Mouse (Mus musculus): Measurements from ENCODE around the gene Zfp217. TPM values are rescaled to one million over a fixed set of nuclear protein-coding genes. Genes with fewer than 3 reads are reported as not detected.

Gene Zfp217
- total RNA-seq, 2 experiments from 2014 or later: 14.3 to 17.1 TPM

DNA sequence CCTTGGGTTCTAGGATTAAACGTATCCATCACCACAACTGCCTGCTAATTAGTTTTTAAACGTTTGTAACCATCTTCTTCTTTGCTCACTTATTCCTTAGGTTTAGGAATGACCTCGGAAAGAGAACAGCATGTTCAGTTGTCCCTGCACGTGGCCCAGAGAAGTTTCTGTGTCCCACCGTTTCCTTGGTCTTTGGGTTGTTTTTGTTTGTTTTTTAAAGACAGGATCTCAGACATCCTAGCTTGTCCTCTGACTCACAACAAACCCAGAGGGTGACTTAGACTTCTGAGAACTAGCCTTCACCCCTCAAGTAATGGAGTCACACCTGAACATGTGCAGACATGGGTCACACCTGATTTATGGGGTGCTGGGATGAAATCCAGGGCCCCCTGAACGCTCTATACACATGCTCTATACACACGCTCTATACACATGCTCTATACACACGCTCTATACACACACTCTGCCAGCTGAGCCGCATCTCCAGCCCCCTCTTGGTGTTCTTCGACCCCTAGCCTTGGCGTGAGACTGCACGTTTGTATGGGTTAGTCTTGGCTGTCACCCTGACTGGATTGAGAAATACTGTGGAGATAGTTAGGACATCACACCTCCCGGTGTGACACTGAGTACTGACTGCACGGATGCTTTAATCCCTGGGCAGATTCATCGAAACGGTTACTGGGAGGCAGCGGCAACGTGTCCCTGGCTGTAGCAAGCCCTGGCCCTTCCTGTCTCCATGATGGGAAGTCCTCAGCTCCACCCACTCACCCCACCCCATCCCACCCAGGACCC lies 16.0 kb upstream of the Zfp217 start:
- no peak for DNase-seq
- intact Hi-C loops (cut with DNase I): no loop called here

DNA sequence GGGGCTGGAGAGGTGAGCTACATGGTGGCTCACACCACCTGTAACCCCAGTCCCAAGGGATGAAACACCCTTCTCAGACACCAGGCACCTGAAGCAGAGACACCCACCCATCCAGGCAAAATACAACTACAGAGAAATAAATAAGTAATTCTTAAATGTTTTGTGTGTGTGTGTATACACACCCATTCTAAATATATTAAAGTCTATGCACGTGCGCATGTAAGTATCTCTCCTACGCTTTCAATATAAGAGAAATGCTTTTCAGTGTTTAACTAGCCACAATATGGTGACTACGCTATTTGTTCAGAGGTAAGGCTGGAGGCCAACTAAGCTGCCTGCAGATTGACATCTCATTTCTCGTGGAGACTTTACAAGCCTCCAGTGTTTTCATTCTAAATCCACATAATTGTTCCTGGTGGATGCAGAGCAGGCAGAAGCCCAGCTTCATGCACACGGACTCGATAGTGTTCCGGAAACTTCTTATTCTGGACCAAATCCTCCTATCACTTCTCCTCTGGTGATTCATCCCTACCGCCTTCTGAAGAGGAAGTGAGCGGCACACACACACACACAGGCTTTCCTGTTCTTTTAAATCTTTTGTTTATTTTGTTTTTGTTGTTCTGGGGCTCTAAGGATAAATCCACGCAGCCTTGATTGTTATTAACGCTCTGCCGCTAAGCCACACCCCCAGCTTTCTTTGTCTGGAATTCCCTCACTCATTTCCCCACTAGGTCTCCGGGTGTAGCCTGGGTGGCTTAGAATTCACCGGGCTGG lies 12.1 kb upstream of the Zfp217 start:
- intact Hi-C loops (cut with DNase I): no loop called here
- peak in 1 of 2 experiments; percentile 13 for DNase-seq

DNA sequence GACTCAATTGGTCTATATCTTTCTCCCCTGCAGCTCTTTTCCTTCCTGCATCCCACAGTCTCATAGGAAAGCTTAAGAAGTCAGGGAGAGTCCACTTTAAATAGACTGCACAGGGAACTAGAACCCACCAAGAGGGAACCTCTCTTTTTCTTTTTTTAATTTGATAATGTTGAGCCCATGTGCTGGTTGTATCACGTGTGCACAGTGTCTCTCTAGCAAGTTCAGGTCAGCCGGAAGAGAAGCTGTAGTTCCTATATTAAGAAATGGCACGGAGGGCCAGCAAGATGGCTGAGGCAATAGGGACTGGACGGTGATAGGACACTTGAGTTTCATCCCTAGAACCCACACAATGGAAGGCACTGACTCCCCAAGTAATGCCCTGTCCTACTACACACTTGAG lies 11.1 kb upstream of the Zfp217 start:
- intact Hi-C loops (cut with DNase I): no loop called here
- no peak for DNase-seq

DNA sequence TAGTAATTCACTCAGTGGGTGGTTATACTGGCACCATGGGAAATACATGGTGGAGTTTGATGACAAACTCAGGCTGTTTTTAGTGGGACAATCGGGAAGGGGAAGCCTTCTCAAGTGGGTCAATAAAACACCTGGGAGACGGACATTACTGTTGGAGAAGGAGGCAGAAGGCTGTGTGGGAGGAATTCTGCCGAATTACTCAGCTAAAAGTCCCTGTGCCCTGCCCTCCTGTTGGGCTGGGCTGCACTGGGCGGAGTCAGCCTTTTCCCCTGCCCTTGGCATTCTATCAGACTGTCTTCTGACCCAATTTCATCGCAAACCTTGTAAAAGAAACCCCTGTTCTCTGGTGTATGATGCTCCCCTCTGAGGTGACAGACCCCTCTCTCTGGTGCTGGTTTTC lies 10.3 kb upstream of the Zfp217 start:
- no peak for DNase-seq
- intact Hi-C loops (cut with DNase I): no loop called here

DNA sequence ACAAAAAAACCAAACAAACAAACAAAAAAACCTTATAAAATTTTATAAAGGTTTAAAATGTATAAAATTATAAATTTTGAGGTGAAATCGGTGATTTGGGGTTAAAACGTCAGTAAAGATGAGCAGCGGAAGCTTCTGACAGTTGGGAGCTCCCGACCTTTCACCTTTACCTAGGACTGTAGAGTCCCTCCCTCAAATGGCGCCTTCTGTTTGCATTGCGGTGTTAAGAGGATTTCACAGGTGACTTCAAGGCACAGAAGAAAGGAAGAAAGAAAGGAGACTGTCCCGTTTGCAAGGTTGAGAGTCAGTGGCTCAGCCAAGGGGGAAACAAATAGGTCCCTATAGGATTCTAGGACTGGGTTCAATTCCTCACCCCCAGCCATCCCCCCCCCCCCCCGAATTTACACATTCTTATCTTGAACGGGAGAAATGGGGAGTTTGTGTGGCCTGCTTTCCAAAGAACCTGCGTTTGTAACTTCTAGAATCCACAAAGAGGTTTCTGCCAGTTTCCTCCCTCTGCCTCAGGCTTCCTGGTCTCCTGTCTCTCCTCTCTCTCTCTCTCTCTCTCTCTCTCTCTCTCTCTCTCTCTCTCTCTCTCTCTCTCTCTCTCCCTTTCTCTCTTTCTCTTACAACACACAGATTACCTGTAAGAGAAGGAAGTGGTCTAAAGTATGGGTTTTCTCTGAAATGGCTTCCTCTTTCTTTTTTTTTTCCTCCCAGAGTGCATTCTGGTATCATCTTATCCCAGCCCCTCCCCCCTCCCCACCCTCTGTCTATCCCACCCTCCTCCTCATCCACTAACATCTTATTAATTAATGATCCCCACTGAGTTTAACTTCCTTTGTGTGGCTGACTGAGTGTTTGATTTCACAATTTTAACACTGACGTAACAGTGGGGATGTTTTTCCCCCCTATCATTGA lies 9.6 kb upstream of the Zfp217 start:
- DNase-seq: no peak
- intact Hi-C loops (cut with DNase I): no loop called here

DNA sequence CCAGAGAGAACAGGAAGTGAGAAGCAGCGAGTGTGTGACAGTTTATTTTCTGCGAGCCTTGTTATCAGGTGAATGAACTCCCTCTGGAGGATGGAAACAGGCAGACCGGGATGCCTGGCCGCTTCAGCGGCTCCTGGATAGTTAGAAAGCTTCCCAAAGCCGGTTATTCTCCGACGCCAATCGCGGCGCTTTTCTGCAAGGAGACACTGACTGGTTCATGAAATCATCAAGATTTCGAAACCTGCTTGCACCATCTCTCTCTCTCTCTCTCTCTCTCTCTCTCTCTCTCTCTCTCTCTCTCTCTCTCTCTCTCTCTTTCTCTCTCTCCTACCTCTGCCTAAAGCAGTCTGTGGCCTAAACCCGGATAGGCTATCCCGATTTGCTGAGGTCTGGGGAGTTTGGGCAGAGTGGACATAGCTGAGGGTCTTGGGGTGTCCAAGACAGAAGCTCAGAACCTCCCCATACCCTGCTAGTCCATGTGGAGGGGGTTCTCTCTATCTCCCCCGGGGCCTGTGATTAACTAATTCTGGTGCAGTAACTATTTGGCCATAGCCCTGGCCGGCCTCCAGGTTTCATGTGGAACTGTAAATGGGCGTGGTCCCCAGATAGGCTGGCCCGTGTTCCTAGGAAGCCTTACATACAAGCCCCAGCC lies 7.3 kb upstream of the Zfp217 start:
- intact Hi-C loops (cut with DNase I): loop anchor here (2.0 kb wide), 1 partner anchor 38 kb away; no protein-coding TSS in a partner anchor
- DNase-seq: peak; percentile 75 to 80

DNA sequence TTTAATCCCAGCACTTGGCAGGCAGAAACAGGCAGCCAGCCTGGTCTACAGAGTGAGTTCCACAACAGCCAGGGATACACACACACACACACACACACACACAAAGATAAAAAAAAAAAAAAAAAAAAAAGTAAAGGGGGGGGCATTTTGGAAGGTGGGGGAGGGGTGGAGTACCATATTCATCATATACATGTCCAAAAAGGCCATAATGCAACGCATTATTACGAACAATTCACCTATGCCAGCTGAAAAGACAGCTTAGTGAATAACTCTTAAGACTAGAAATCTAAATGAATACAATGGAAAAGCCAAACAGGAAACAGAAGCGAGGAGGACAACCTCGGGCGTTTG lies 6.8 kb upstream of the Zfp217 start:
- no peak for DNase-seq
- intact Hi-C loops (cut with DNase I): loop anchor here (2.0 kb wide), 1 partner anchor 38 kb away; no protein-coding TSS in a partner anchor

DNA sequence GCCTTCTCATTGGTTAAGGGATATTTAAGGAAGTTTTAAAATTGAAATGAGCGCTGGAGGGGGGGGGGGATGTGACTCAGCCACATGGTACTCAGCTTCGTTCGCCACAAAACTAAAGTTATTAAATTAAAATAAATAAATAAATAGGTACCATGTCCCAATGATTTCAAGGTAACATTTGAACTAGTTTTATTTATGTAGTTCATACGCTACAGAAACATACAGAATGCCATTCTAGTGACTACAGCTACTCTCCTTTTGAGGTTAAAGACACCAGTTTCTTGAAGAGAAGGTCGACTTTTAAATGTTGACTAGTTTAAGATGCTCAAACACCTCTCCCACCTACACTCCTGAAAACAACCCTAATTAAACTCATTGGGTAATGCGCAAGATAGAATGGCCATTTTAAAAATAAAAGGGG lies 6.4 kb upstream of the Zfp217 start:
- DNase-seq: no peak
- intact Hi-C loops (cut with DNase I): loop anchor here (2.0 kb wide), 1 partner anchor 38 kb away; no protein-coding TSS in a partner anchor

DNA sequence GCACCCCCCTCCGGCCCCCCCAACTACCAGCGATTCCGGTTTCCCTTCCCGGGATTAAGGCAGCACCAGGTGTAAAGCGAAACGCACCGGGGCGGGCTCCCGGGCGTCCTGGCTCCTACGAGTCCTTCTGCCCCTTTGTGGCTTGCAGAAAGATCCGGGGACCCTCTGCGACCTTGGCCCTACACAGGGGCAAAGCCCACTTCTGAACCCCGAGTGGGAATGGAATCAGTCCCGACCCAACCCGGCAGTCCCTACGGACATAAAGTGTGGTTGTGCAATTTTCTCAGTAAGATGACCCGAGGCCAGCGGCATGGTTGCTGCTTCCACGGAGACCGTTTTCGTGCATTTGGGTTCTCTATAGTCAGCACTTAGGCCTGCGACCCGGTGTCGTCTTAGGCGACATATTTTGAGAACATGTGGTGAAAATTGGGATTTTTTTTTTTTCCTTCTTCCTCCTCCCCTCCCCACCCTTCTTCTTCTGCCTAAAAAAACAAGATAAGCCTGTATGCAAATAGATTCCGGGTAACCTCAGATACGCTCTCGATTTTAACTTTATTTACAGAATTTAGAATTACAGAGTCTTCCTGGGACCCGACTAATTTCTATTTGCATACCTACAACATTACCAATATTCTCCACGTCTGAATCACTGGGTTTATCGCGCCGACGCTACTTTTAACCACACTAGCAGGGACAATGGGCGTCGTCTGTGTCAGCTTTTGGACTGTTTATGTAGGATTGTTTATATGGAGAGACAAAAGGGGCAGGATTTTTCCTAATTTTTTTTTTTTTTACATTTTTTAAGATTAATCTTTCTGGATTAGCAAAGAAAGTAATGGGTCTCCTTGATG lies 5.7 kb upstream of the Zfp217 start:
- peak; percentile 63 to 70 for DNase-seq
- intact Hi-C loops (cut with DNase I): loop anchor here (2.0 kb wide), 1 partner anchor 37 kb away; no protein-coding TSS in a partner anchor

DNA sequence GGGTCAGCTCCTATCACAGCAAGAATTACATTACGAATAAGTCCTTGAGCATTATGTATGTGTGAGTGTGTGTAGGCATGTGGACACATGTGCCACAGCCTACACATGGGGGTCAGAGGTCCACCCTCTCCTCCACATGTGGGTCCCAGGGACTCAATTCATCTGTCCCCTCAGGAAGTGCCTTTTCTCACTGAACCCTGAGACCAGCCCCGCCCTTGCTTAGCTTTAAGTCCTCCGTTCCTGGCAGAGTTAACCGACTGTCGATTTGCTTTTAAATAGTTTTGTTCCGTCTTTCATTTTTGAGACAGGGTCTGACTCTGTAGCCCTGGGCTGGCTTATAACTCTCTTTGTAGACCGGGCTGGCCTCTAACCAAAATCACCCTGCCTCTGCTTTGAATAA lies 5.0 kb upstream of the Zfp217 start:
- DNase-seq: no peak
- intact Hi-C loops (cut with DNase I): no loop called here

DNA sequence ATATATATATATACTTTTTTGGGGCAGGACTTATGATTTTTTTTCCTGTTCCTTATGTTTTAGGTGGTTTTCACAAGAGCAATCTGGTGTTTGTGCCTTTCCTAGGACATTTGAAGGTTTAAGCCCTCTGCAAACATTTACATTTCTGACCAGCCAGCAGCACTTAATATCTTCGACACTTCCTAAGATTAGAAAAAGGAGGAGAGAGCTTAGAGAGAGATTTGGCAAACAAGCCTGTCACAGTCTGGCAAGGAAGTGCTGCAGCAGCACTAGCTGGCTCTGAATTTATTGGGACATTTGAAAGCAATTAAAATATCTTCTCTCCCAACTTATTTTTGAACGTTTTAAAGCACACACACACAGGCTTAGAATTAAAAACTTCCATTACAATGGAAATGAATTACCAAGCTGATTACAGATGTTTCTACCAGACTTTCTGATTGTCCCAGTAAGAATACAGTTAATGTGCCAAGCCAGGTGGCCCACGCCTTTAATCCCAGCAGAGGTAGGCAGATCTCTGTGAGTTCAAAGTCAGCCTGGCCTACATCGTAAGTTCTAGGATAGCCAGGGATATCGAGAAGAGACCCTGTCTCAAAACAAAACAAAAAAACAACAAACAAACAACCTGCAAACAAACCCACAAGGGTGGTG lies 4.3 kb upstream of the Zfp217 start:
- intact Hi-C loops (cut with DNase I): no loop called here
- DNase-seq: no peak

DNA sequence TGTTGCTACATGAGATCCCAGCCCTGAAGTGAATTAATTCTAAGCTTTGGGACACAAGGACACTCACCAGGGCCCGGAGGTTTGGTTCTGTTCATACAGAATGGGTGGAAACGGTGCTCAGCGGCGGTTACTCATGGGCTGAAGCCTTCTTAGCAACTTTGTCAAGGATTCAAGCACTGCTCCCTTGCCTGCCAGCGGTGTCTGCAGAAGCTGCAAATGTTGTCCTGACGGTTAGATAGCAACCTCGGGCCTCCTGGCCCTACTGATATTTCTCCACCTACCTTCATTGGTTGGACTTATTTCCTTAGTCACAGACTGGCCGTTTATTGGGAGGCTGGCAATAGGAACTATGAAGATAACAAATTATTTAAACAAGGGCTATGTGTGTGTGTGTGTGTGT lies 3.6 kb upstream of the Zfp217 start:
- intact Hi-C loops (cut with DNase I): no loop called here
- DNase-seq: no peak

DNA sequence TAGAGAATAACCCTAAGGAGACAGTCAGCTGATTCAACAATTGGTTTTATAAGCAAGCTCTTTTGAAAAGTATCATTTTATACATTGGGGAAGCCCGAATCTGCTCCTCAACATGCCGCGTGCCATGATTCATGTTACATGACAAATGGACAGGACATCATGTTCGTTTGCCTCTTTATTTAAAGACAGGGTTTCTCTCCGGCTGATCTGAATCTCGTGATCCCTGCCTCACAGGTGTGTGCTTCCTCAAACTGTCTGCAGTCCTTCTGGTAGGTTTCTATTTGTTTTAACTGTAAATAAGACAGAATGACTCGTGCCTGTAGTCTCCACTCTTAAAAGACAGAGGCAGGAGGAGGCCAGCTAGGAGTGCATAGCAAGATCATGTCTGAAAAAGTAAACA lies 925 bp upstream of the Zfp217 start:
- no peak for DNase-seq
- intact Hi-C loops (cut with DNase I): loop anchor here (2.0 kb wide), 1 partner anchor 16 kb away; no protein-coding TSS in a partner anchor

DNA sequence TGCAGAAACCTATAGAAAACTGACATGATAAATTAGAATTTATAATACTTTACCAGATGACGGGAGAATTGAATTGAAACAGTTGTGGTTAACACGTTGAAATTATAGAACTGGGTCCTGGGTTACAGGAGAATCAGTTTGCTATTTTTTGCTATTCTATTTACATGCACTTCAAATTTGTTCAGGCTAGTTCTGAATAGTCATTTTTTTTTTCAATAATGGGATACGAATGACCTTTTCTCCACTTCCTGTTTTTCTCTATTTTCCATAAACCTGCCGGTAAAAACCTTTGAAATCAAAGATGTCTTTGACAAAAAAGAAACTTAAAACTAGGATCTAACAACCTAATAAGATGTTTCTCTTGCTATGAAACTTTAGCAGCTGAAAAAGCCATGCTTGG lies 733 bp downstream of the Zfp217 start:
- intact Hi-C loops (cut with DNase I): no loop called here
- DNase-seq: no peak

DNA sequence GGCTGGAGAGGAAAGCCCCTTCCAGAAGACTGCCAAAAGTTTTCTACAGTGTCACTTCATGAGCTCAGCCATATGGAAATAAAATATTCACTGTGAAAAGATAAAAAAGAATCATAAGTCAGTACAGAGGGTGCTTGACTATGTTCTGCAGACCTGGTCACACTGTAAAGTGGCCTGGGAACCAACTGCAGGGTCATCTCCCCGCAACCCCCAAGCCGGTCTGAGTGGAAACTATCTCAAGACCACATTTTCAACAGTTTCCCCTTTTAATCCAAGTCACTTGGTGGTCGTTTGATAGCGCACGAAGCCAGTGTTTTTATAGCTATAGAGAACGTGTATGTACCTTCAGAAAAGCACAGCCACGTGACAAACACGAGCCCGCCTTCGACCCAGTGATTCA lies 3.6 kb downstream of the Zfp217 start:
- intact Hi-C loops (cut with DNase I): no loop called here
- DNase-seq: no peak

DNA sequence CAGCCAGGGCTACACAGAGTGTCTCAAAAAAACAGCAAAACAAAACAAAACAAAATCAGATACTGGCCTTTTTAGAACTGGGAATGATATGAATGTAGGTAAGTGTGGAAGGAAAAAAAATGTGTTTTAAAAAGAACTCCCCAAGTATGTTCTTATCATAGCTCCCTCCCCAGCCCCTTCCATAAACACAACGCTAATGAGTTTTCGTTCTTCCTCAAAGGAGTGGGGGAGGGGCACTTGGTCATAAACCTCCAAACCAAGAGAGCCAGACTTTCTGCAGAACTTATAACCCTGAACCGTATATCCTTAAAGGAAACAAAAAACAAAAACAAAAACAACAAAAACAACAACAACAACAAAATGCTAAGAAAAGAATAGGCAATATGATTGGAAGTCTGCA lies 4.0 kb downstream of the Zfp217 start:
- intact Hi-C loops (cut with DNase I): no loop called here
- DNase-seq: no peak

DNA sequence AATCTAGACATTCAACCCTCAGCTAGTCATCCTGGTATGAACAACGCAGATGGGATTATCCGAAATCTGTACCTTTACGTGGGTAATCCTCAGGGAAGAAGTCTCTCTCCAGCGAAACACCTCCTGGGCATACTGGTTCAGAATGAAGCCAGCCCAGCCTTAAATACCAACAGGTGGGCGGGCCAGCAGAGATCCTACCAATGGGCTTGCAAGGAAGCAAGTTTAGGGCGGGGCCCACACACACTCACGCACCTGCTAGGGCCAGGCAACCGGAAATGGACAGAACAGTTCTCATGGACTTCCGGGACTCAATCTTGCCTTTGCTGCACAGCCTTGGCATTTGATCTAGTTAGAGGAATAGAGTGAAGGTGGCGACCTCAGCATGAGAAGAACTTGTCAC lies 5.4 kb downstream of the Zfp217 start:
- DNase-seq: no peak
- intact Hi-C loops (cut with DNase I): no loop called here

DNA sequence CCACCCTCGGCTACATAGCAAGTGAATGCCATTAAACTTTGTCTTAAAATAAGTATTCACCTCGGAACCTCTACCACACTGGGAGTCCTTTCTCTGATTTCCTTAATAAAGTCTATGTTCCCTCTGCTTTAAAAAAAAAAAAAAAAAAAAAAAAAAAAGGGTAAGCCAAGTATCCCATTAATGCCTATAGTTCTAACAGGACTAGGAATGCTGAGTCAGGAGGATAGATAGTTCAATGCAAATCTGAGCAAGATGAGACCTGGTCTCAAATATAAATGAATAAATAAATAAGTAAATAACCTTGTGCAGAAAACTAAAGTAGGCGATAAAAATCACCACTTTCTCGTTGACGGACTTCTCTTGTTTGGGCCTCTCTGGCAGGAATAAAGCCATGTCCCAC lies 6.4 kb downstream of the Zfp217 start:
- no peak for DNase-seq
- intact Hi-C loops (cut with DNase I): no loop called here

All from heart, postnatal 14 days (tissue).